Mouse (Mus musculus): ENCODE data around the gene U2af2.

- TF ChIP-seq CTCF (IDR thresholded peaks at IDR 0.05; ENCODE audit: low read depth, low read length) = no peak
- TF ChIP-seq POLR2A (IDR thresholded peaks at IDR 0.05; ENCODE audit: extremely low read depth, insufficient read depth, low read length) = no peak
These were observed 9.0 kb upstream of the U2af2 start for GRCm38 (mm10) chr7:5052931-5053343.
